Mouse (Mus musculus) forebrain, embryonic 16.5 days (tissue): ENCODE data around the gene Ric1. TPM values are rescaled to one million over a fixed set of nuclear protein-coding genes. Genes with fewer than 3 reads are reported as not detected.

ENCODE experiments used
- ATAC-seq: fragments of 200-750 bp; cut with Nextera tagmentation; 2 replicates; pipeline ENCODE4 v1.8.0; 2017; ENCODE audit warnings: mild to moderate bottlenecking, moderate library complexity
- H3K27ac ChIP-seq: fragments of 300-500 bp; sonication (generic); 2 replicates; pipeline ENCODE4 v1.5.1; 2014; ENCODE audit warnings: low read length, control low read depth
- H3K27me3 ChIP-seq: fragments of 300-500 bp; sonication (generic); replicated peaks from 2 replicates; pipeline ENCODE4 v1.6.1; 2014; ENCODE audit warnings: low read length; ENCODE audit not compliant: control insufficient read depth, insufficient read depth
- H3K36me3 ChIP-seq: fragments of 300-500 bp; sonication (generic); 2 replicates; pipeline ENCODE4 v1.6.1; 2014; ENCODE audit not compliant: control insufficient read depth, insufficient read depth
- H3K4me1 ChIP-seq: fragments of 300-500 bp; sonication (generic); replicated peaks from 2 replicates; pipeline ENCODE4 v1.6.1; 2014; ENCODE audit warnings: low read length; ENCODE audit not compliant: control insufficient read depth, insufficient read depth
- H3K4me2 ChIP-seq: fragments of 300-500 bp; sonication (generic); 2 replicates; pipeline ENCODE4 v1.6.1; 2014; ENCODE audit warnings: mild to moderate bottlenecking, low read length, control low read depth
- H3K4me3 ChIP-seq: fragments of 300-500 bp; sonication (generic); replicated peaks from 2 replicates; pipeline ENCODE4 v1.5.1; 2014; ENCODE audit warnings: mild to moderate bottlenecking, low read length, control low read depth
- H3K9ac ChIP-seq: fragments of 300-500 bp; sonication (generic); replicated peaks from 2 replicates; pipeline ENCODE4 v1.6.1; 2014; ENCODE audit warnings: low read depth, low read length, control low read depth
- H3K9me3 ChIP-seq: fragments of 300-500 bp; sonication (generic); 2 replicates; pipeline ENCODE4 v1.6.1; 2016; ENCODE audit warnings: low read length; ENCODE audit not compliant: control insufficient read depth
- WGBS: fragments of 180-500 bp; shearing (Covaris S2); extraction: QIAGEN DNeasy Blood & Tissue Kit; methylation state at CpG from one replicate; pipeline ENCODE4 v1.1.7; 2014; 5-methylcytosine and 5-hydroxymethylcytosine counted together
- polyA plus RNA-seq: library from polyadenylated mRNA; unstranded; fragments of >200 nt; fragmentation: Nextera tagmentation; extraction: Ambion mirVana; gene quantifications from 2 replicates; pipeline ENCODE4 v1.2.1, GENCODE M21; 2015

Ric1 gene
- polyA plus RNA-seq = 13.4 and 14.0 TPM in 2 replicates

- under 1% methylated on average over 72 of the region's 80 CpGs for WGBS
- H3K27me3 ChIP-seq = no peaks in the 10 kb centered on the region
- ATAC-seq = peak; percentile 98
Measured at GRCm38 (mm10) chr19:29521637-29522435, at the start of gene Ric1. Ric1 (plus strand) TSS chr19:29522282.

DNA sequence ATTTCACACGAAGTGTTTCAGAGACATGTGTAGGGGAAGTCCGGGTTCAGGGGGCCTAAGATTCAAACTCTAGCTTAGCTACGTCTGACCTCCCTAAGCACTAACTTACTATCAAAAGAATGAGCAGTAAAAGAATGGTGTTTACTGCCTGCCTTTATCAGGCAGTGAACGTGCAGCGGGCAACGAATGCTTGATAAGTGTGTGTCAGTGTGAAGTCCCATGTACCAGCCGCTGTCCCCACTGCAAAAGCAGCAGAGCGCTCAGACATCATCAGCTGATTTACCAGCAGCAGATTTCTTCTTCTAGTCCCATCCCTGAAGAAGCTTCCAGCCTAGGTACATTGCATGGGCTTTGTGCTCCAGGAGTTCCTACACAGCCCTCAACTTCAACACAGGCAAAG lies 49.7 kb upstream of the Ric1 start:
- Histone ChIP-seq H3K4me2 (no peak overlapping the region), H3K9ac (no peak overlapping the region), H3K9me3 (no peaks in the 10 kb centered on the region), H3K36me3 (no peaks in the 10 kb centered on the region), H3K4me3 (no peak overlapping the region), H3K4me1 (peaks cover 11% of the 10 kb centered on the region), H3K27ac (no peak overlapping the region), H3K27me3 (no peaks in the 10 kb centered on the region)
- no peak for ATAC-seq
- WGBS = 78% methylated on average over 8 of the region's 8 CpGs

More at GRCm38 (mm10) chr19:29521637-29522435, at the start of gene Ric1:
- peak within 1 kb of the TSS; percentile 85 for H3K4me2 ChIP-seq
- peaks cover 14% of the 10 kb centered on the region for H3K4me1 ChIP-seq
- H3K4me3 ChIP-seq = peak within 1 kb of the TSS; percentile 92
- peak within 1 kb of the TSS; percentile 92 for H3K9ac ChIP-seq
- peak within 1 kb of the TSS; percentile 91 for H3K27ac ChIP-seq
- H3K9me3 ChIP-seq = no peaks in the 10 kb centered on the region
- no peaks in the 10 kb centered on the region for H3K36me3 ChIP-seq

GRCm38 (mm10) chr19:29472946-29473345 lies 49.1 kb upstream of the Ric1 start:
- Histone ChIP-seq H3K9me3 (no peaks in the 10 kb centered on the region), H3K9ac (no peak overlapping the region), H3K4me3 (no peak overlapping the region), H3K27ac (no peak overlapping the region), H3K27me3 (no peaks in the 10 kb centered on the region), H3K4me2 (no peak overlapping the region), H3K4me1 (peaks cover 11% of the 10 kb centered on the region), H3K36me3 (no peaks in the 10 kb centered on the region)
- ATAC-seq = no peak
- 90% methylated on average over 5 of the region's 5 CpGs for WGBS

DNA sequence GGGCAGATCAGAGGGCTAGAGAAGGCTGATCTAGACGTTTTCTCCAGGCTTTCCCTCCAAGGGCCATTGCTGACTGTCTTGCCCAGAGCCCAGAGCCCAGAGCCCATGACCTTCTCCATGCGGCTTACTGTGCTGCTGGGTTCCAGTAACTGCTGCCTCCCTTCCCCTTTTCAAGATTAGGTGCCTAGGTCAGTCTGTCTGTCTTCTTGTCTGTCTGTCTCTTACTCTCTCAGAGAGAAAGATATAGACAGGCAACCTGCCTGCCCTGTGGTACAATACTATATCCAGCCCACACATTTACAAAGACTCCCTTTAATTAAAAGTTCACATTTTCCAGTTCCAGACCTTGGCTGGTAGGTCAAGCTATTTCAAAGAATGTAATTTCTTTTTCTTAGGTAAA lies 47.3 kb upstream of the Ric1 start:
- no peak overlapping the region for H3K9ac ChIP-seq
- H3K4me3 ChIP-seq = no peak overlapping the region
- ATAC-seq = no peak
- no peak overlapping the region for H3K4me2 ChIP-seq
- no peaks in the 10 kb centered on the region for H3K9me3 ChIP-seq
- peaks cover 11% of the 10 kb centered on the region for H3K4me1 ChIP-seq
- no peaks in the 10 kb centered on the region for H3K36me3 ChIP-seq
- H3K27ac ChIP-seq = no peak overlapping the region
- WGBS = 73% methylated on average over 2 of the region's 2 CpGs
- H3K27me3 ChIP-seq = no peaks in the 10 kb centered on the region

- 88% methylated on average over 4 of the region's 4 CpGs for WGBS
- no peak overlapping the region for H3K4me2 ChIP-seq
- H3K36me3 ChIP-seq = no peaks in the 10 kb centered on the region
- H3K27ac ChIP-seq = no peak overlapping the region
- no peak overlapping the region for H3K4me3 ChIP-seq
- H3K9me3 ChIP-seq = no peaks in the 10 kb centered on the region
- peaks cover 11% of the 10 kb centered on the region for H3K4me1 ChIP-seq
- no peaks in the 10 kb centered on the region for H3K27me3 ChIP-seq
- ATAC-seq = no peak
- H3K9ac ChIP-seq = no peak overlapping the region
Measured at GRCm38 (mm10) chr19:29475210-29475620, 46.9 kb upstream of the Ric1 start.

- H3K36me3 ChIP-seq = no peaks in the 10 kb centered on the region
- no peak overlapping the region for H3K4me2 ChIP-seq
- WGBS = 32% methylated on average over 4 of the region's 4 CpGs
- H3K27me3 ChIP-seq = no peaks in the 10 kb centered on the region
- H3K27ac ChIP-seq = no peak overlapping the region
- H3K9me3 ChIP-seq = no peaks in the 10 kb centered on the region
- H3K4me3 ChIP-seq = no peak overlapping the region
- H3K9ac ChIP-seq = no peak overlapping the region
- no peak for ATAC-seq
- H3K4me1 ChIP-seq = no peaks in the 10 kb centered on the region
Measured at GRCm38 (mm10) chr19:29478598-29478997, 43.5 kb upstream of the Ric1 start.

DNA sequence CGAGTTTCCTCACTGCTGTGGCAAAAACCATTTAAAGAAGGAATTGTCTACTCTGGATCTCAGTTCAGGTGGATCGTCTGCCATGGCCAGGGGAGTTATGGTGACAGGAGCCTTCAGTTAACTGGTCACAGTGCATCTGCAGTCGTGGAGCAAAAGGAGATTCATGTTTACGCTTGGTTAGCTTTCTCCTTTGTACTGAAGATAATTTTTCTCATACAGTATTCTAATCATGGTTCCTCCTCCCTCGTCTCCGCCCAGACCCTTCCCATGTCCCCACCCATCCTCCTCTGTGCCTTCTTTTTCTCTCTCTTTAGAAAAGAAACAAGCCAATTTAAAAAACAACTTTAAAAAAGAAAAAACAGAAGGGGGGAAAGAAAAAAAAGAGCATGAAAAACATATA lies 40.5 kb upstream of the Ric1 start:
- no peak overlapping the region for H3K9ac ChIP-seq
- H3K4me1 ChIP-seq = no peaks in the 10 kb centered on the region
- no peak overlapping the region for H3K27ac ChIP-seq
- no peaks in the 10 kb centered on the region for H3K9me3 ChIP-seq
- ATAC-seq = no peak
- WGBS = 63% methylated on average over 6 of the region's 6 CpGs
- H3K4me2 ChIP-seq = no peak overlapping the region
- no peaks in the 10 kb centered on the region for H3K36me3 ChIP-seq
- no peak overlapping the region for H3K4me3 ChIP-seq
- H3K27me3 ChIP-seq = no peaks in the 10 kb centered on the region

- WGBS = 84% methylated on average over 5 of the region's 5 CpGs
- no peaks in the 10 kb centered on the region for H3K4me1 ChIP-seq
- H3K4me2 ChIP-seq = no peak overlapping the region
- H3K9ac ChIP-seq = no peak overlapping the region
- H3K27me3 ChIP-seq = no peaks in the 10 kb centered on the region
- H3K36me3 ChIP-seq = no peaks in the 10 kb centered on the region
- H3K4me3 ChIP-seq = no peak overlapping the region
- H3K27ac ChIP-seq = no peak overlapping the region
- H3K9me3 ChIP-seq = no peaks in the 10 kb centered on the region
- ATAC-seq = no peak
Measured at GRCm38 (mm10) chr19:29482148-29482547, 39.9 kb upstream of the Ric1 start.

DNA sequence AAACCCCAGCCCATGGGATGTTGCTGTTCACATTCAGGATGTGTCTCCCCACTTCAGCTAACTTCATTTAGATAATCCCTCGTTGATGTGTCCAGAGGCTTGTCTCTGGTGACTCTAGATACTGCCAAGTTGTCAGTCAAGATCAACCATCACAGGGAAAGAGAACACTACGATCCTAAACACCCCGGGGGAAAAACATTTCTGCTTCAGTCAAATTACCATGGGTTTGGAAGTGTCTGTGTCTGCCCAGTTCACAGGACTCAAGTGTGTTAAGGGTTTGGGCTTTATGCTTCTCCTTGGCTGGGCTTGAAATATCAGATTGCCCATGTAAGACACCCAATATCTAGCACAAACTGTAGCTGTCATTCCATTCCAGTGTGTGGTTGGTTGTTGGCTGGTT lies 39.4 kb upstream of the Ric1 start:
- 60% methylated on average over 3 of the region's 3 CpGs for WGBS

More for the DNA sequence above, 39.4 kb upstream of the Ric1 start:
- Histone ChIP-seq H3K4me3 (no peak overlapping the region), H3K27ac (no peak overlapping the region), H3K4me1 (no peaks in the 10 kb centered on the region), H3K9ac (no peak overlapping the region), H3K36me3 (no peaks in the 10 kb centered on the region), H3K4me2 (no peak overlapping the region), H3K27me3 (no peaks in the 10 kb centered on the region), H3K9me3 (no peaks in the 10 kb centered on the region)
- no peak for ATAC-seq
